Mouse (Mus musculus) T-helper 2 cell (primary cell): ENCODE results near the gene Prkag2.

Source experiments
- in situ Hi-C: fragments of 300-600 bp; cut with MboI, MseI; formaldehyde crosslinking; loops from one replicate; pipeline ENCODE4 v1.15.1; 2025; ENCODE audit warnings: high pct_unique_total_duplicates

Gene Prkag2

DNA sequence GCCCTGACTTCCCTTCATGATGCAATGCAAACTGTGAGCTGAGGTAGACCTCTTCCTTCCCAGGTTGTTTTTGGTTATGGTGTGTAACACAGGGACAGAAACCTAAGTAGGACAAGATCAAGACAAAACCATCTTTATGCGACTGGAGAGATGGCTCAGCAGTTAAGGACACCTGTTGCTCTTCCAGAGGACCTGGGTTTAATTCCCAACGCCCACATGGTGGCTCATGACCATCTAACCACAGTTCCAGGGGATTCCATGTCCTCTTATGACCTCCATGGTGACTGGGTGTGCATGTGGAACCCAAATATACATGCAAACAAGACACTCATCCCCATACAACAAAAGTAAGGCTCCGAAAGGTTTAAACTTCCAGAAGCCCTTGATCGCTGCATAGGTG is 171.6 kb downstream of the Prkag2 start:
- in situ Hi-C loops, result no loop called here

- in situ Hi-C loops, result no loop called here
Observed at GRCm38 (mm10) chr5:24927706-24928105, 172.7 kb downstream of the Prkag2 start.

DNA sequence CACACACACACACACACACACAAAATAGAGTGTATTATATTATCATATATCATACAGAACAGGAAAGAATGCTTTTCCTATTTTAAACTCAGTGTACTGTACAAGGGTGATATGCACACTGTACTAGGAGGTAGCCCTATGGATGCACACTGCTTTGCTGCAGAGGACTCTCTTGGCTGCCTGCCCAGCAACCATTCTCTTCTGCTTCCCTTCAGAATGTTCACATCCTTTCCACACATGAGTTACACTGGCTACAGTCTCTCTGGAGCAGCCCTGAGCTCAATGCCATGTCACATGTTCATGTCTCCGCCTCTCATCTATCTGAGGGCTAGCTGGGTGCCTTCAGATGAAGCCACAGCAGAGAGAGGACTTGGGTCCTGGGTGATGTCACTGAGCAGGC is 181.3 kb downstream of the Prkag2 start:
- in situ Hi-C loops, result no loop called here

DNA sequence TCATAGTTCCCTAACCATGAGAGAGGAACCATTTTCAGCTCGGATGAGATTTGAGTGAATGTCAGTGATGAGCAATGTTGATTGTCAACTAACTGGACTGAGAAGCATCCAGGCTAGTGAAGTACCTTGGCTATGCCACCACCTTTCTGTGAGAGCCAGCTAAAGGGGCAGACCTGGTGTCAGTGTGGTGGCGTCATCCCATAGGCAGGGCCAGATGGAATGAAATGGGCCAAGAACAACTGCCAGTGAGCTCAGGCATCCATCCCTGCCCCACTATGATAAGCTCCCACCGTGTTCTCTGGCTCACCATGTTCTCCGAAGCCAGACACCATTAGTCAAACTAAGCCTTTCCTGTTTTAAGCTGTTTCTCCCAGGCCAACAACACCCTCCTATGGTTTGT is 183.9 kb downstream of the Prkag2 start:
- in situ Hi-C loops, result no loop called here

DNA sequence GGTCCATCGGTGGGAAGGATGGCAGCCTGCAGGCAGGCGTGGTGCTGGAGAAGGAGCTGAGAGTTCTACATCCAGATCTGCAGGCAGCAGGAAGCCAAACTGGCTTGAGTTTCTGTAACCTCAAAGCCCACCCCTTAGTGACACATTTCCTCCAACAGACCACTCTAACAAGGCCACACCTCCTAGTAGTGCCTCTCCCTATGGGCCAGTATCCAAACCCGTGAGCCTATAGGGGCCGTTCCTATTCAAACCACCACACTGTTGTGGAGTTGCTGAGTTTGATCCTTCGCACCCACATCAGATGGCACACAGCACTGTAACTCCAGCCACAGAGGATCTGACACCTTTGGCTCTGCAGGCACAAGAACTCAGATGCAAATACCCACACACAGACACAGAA is 185.3 kb downstream of the Prkag2 start:
- in situ Hi-C loops, result no loop called here

DNA sequence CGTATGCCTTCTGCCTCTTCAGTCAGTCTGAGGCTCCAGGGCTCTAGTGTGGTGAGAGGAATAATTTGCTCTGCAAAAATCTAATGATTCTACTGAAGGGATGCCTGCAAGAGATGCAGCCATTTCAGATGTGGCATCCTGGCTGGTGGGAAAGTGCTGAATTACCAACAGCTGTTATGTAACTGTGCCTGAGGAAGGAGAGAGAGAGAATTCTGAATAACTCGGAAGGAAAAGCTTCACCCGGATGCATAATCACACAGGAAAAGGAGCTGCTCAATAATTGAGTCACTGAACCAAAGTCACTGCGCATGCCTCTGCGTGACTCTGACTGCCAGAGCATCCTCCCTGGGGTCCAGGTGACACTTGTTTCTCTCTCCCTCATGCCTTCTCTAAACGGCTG is 186.8 kb downstream of the Prkag2 start:
- in situ Hi-C loops, result no loop called here

GRCm38 (mm10) chr5:24908820-24909716 is 191.4 kb downstream of the Prkag2 start:
- in situ Hi-C loops, result loop anchor here (5.0 to 10.0 kb wide), 2 partner anchors 63 to 64 kb away; partner anchors contain the start of gene Rheb

- in situ Hi-C loops, result loop anchor here (5.0 to 10.0 kb wide), 2 partner anchors 63 to 64 kb away; partner anchors contain the start of gene Rheb
Observed at GRCm38 (mm10) chr5:24908141-24908819, 192.2 kb downstream of the Prkag2 start.

DNA sequence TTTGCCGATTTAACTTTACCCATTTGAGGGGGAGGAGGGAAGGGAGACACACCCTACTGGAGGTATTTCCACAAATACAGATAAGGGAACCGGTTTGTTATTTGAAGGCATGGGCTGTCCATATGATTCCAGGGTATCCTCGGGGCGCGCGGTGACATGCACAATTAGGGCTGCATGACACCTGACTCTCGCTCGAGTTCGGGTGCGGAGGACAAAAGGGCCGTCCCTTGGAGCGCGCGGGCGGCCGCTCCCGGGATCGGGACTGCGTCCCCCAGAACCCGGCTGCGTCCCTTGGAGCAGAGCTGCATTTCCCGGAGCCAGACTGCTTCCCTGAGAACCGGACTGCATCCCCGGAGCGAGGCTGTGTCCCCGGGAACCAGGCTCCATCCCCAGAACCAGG is 192.7 kb downstream of the Prkag2 start:
- in situ Hi-C loops, result loop anchor here (5.0 to 10.0 kb wide), 2 partner anchors 63 to 65 kb away; partner anchors contain the start of gene Rheb

- in situ Hi-C loops, result loop anchor here (5.0 to 10.0 kb wide), 2 partner anchors 62 to 65 kb away; partner anchors contain the start of gene Rheb
Observed at GRCm38 (mm10) chr5:24906844-24907243, 193.6 kb downstream of the Prkag2 start.

- in situ Hi-C loops, result loop anchor here (5.0 to 10.0 kb wide), 3 partner anchors 60 to 102 kb away; partner anchors contain the start of gene Rheb
Observed at GRCm38 (mm10) chr5:24904941-24905340, 195.5 kb downstream of the Prkag2 start.

DNA sequence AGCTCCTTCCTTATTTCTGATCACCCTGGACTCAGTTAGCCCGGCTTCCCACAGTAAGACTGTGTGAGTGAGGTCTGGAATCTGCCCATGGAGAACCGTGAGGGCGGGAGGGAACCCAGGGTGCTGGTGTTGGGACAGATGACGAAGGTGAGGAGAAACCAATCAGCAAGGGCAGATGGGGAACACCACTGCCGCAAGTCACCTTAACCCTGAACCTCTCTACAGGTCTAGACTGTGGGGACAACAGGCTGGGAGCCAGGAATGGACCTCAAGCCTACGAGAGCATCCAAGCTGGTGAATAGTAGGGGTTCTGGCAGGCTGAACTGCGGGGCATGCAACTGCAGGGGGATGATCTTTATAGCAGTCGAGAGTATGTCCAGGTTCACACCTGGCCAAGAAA is 196.0 kb downstream of the Prkag2 start:
- in situ Hi-C loops, result loop anchor here (5.0 to 10.0 kb wide), 2 partner anchors 60 to 103 kb away; partner anchors contain the start of gene Rheb

GRCm38 (mm10) chr5:24904001-24904400 is 196.4 kb downstream of the Prkag2 start:
- in situ Hi-C loops, result loop anchor here (5.0 to 10.0 kb wide), 2 partner anchors 59 to 103 kb away; partner anchors contain the start of gene Rheb

DNA sequence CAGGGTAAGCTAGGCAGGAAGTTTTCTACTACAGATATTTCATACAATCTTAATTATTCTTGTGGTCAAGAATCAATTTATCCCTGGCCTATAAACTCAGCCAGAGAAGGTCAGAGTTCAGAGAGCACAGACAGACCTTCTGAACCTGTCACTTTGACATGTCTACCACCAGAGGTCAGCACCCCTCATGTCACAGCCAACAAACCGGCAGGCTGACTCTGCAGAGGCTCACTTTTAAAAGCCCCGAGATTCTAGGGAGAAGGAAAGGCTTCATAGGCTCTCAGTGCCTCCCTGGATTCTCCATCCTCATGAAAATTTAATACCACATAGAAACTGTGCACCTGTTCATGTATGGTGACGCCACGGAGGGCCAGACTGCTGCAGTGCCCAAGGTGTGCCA is 197.6 kb downstream of the Prkag2 start:
- in situ Hi-C loops, result loop anchor here (5.0 to 10.0 kb wide), 2 partner anchors 58 to 104 kb away; partner anchors contain the start of gene Rheb

- in situ Hi-C loops, result no loop called here
Observed at GRCm38 (mm10) chr5:24895606-24896005, 204.8 kb downstream of the Prkag2 start.

GRCm38 (mm10) chr5:24894814-24895213 is 205.6 kb downstream of the Prkag2 start:
- in situ Hi-C loops, result no loop called here

DNA sequence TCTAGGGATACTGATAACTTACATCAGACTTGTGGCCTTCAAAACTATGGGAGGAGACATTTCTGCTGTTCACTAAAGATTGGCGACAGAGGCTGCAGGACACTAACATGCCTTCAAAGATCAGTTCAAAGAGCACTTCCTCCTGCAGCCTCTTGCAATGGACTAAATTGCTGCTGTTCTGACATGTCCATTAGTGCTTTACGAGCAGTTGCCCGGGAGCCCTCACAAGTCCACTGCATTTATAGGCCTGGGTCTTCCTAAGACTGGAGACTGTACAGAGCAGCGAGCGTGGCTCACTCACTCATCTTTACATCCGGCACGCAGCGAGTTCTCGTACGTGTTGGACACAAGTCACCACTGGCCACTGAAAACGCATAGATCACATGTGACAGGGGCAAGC is 208.0 kb downstream of the Prkag2 start:
- in situ Hi-C loops, result no loop called here

DNA sequence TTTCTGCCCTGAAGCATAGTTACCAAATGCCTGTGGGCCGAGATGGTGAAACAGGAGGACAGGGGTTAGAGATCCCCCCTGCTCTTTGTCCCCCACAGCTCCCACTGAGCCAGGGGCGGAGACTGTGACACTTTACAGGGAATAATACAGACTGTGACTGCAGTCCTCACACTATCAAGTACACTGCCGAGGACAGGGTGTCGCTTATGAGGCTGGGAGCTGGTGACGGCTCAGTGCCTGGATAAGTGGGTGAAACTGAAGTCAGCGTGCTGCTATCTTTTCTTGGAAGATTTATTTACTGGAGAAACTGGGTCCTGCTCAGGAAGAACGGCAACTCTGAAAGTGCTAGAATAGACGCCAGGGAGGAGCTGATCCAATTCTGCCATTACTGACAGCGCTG is 210.6 kb downstream of the Prkag2 start:
- in situ Hi-C loops, result no loop called here

DNA sequence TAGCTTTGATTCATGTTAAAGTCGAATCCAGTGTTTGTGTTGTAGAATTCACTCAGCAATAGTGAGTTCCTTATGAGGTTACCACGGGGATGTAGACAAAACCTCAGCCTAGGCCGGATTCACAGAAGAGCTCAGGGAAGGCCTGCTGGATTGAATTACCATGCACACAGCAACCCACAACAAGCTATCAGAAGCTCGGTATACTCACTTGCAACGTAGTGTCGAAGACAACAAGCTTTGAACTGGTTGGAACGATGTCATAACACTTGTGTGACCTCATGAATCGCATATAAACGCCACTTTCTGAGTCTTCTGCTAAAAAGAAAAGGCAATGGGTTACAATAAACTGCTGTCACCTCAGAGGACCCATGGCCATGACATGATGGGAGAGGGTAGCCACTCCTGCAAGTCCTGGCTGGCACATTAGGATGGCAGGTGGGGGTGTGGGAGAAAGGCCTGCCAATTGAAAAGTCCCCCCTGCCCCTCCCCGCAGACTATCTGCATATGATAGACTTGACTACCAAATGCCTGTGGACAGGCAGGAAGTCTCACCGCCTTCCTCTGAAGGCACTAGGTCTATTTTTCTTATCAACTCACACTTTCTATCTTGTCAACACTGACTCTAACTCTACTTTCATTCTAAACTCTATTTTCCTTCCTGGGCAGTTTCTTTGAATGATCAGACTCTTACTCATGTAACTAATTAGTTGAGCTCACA is 211.4 kb downstream of the Prkag2 start:
- in situ Hi-C loops, result no loop called here

DNA sequence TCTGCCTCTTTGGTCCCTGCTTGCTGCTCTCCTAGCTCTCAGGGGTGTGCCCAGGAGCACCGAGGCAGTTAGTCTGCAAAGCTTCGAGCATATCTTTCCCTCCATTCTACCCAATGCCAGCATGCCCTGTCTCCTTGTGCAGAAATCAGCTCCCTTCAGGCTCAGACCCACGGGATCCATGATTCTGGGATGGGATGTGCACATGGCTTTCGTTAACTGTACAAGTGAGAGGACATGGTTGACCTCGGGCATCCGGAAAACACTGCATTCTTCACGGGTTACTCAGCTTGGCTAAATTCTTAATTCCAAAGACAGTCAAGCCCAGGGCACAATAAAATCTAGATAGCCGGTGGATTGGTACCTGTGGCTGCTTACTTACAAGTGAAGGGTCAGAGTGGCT is 213.2 kb downstream of the Prkag2 start:
- in situ Hi-C loops, result no loop called here

DNA sequence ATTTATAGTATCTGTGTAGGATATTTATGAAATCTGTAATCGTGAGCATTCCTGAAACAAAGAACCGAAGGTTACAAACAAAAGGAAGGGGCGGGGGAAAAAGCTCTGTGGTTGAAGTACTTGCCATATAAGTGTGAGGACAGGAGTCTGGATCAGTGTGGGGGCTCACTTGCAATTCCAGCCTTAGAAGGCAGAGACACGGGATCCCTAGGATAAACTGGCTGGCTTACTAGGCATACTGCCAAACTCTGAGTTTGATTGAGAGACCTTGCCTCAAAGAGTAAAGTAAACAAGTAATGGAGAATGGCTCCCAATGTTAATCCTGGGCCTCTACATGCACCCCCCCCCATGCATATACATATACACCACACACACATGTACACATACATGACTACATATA is 221.7 kb downstream of the Prkag2 start:
- in situ Hi-C loops, result no loop called here
